Mouse (Mus musculus) large intestine, adult 2 months (tissue): Measurements from ENCODE around the gene Ifnk. TPM values are rescaled to one million over a fixed set of nuclear protein-coding genes. Genes with fewer than 3 reads are reported as not detected.

ENCODE experiments used
- DNase-seq: peaks from one replicate; pipeline ENCODE4 v3.0.0-alpha.2; 2012; ENCODE audit warnings: low read depth, low spot score
- WGBS: fragments of 180-500 bp; shearing (Covaris S2); methylation state at CpG from one replicate; pipeline ENCODE4 v1.1.7; 2018; 5-methylcytosine and 5-hydroxymethylcytosine counted together
- polyA plus RNA-seq: library from polyadenylated mRNA; depleted of rRNA; stranded (reverse); fragments of >200 nt; gene quantifications from 2 replicates; pipeline ENCODE4 v1.2.3, GENCODE M21; 2012; rRNA removed

Ifnk gene
- polyA plus RNA-seq, 1 experiment = not detected

DNA sequence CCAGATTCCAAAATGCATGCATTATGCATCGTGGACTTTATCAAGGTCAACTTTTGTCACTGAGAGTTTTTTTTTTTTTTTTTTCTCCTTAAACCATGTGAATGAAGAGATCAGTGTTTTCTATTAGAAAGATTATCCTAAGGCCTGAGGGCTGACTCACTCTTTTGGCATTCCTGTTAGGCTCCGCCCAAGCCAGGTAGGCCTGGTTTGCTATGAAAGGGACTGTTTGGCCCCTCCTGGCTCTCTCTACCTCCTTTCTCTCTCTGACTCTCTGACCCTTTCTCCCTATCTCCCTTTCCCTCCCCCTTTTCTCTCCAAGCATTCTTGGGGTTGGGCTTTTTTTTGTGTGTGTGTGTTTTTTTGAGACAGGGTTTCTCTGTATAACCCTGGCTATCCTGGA lies 23.7 kb downstream of the Ifnk start:
- WGBS = 70% methylated on average over 2 of the region's 2 CpGs
- DNase-seq = no peak

DNA sequence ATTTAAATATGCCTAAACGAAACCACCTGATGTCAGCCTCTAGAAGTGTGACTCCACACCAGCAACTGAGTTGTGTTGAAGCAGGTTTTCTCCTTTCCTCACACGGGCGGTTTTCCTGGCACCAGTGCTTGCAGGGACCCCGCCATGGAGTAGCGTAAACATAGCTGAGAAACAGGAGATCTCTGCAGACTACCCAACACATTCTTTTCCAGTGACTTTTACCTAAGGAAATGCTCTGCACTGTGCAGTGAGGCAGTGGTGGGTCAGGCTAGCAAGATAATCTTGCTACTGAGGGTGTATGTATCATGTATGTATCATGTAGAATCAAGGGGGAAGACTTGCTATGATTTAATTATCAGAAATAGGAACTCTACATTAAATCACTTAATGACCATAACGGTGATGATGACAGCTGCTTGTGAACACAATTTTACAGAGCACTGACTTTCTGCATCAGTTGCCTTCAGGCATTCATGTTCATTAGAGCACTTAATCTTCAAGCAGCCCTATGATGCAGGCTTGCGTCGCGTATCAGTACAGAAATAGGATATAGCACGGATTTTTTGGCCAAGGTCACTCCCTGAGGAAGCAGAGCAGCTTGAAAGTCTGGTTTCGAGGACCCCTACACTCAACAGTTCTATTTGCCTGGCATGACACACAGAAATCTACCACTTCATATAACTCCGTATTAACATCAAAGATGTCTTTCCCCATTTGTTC lies 26.2 kb downstream of the Ifnk start:
- WGBS = 80% methylated on average over 12 of the region's 12 CpGs
- DNase-seq = no peak

DNA sequence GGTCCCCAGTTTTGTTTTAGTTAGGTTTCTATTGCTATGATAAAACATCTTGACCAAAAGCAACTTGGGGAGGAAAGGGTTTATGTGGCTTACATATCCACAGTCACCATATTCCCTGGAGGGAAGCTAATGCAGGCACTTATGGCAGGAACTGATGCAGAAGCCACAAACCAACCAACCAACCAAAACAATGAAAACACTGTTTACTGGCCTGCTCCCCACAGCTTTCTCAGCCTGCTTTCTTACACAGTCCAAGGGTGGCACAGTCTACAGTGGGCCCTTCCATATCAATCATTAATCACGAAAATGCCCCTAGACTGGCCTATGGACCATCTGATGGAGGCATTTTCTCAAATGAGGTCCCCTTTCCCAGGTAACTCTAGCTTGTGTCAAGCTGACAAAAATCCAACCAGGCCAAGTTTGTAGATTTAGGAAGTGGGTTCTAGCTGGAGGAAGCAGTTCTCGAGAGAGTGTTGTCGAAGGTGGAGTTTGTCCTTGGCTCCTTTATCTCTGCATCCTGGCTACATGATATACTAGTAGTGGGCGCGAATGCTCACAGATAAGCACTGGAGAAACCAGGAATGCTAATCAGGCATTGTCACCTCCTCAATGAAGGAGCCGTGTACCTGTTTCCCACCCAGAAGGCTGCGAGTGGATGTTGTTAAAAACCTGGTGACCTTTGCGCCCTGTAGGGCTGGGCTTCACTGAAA lies 35.9 kb downstream of the Ifnk start:
- 79% methylated on average over 8 of the region's 8 CpGs for WGBS
- no peak for DNase-seq

DNA sequence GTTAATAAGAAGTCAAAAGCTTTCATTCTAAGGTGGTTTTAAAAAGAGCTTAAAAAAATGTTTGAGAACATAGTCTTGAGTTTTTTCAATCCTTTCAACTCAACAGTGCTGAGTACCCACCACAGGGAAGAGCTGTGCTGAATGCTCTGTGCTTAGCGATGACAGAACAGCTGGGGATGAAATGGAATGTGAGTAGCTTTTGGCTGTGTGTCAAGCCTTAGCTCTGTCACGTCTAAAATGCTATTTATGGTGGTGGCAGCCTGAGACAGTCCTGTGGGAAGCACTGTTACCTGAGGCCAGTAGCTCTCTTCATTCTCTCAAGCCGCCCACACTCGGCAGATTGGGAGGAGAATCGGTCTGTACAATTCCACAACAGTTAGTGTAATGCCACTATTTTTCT lies 37.9 kb downstream of the Ifnk start:
- WGBS = 69% methylated on average over 5 of the region's 5 CpGs
- no peak for DNase-seq

DNA sequence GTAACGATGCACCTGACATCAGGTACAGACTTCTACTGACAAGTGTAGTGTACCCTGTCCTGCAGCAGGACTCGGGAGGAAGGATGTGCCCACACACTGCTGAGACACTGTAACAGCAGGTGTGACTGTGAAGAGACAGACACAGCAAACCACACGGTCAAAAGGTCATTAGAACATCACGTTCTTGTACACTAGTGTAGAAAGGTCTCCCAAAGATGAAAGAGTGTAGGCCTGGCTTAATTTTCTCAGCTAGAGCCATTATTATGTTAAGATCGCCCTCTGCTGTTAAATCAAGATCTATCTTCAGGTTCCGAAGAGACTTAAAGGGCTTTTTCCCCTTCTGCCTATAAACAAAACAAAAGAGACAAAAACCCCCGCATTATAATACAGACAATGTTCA lies 40.9 kb downstream of the Ifnk start:
- 39% methylated on average over 7 of the region's 7 CpGs for WGBS
- no peak for DNase-seq

DNA sequence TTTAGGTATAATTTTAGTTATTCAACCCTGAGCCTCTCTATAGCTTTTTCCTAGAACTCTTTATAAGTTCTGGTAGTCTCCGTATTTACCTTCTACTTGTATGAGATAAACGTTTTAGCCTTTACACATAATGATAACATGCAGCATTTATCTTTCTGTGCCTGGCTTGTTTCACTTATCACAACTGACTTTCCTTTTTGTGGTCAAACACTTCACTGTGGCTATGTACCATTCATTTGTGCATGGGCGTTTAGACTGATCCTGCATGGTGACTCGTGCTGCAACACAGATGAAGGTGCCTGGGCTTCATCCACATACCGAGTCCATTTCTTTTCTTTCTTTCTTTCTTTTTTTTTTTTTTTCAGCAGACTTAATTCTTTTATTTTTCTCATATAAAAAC lies 49.8 kb downstream of the Ifnk start:
- 92% methylated on average over 5 of the region's 5 CpGs for WGBS
- no peak for DNase-seq

Other genes with a start within 250 kb of the Ifnk start
- 6.7 and 18.2 TPM in 2 replicates for gene Mob3b, start 5.4 kb downstream of the Ifnk start, polyA plus RNA-seq
- 4.3 and 5.0 TPM in 2 replicates for gene C9orf72, start 74.1 kb downstream of the Ifnk start, polyA plus RNA-seq